Mouse (Mus musculus) testis, postnatal 10 days (tissue): ENCODE results near the gene Serpina3a.
A peak's percentile ranks its signal among the peaks of the same experiment; 100 is the strongest.

Source experiments
- DNase-seq: peaks from one replicate; pipeline ENCODE4 v3.0.0; 2021; ENCODE audit warnings: low spot score

Gene Serpina3a

DNA sequence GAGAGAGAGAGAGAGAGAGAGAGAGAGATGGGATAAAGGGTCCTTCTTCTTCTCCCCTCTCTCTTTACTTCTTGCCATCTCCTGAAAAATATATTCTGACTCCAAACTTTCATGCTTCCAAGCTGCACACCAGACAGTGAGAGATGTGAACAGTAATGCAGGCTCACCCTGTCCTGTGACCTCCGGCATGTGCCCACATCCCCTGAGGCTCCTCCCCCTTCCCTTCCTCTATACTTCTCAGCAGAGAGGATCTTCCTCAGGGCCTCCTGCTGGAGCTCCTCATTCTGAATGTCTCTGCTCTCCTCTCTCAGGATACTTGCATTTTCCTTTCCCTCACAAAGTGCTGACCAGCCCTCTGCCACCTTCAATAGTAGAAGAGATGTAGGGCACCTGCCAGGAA lies 29.9 kb downstream of the Serpina3a start:
- DNase-seq: no peak

GRCm38 (mm10) chr12:104143286-104143685 lies 30.8 kb downstream of the Serpina3a start:
- DNase-seq: no peak

GRCm38 (mm10) chr12:104145571-104145970 lies 33.0 kb downstream of the Serpina3a start:
- no peak for DNase-seq

GRCm38 (mm10) chr12:104151989-104152388 lies 39.5 kb downstream of the Serpina3a start:
- DNase-seq: no peak

DNA sequence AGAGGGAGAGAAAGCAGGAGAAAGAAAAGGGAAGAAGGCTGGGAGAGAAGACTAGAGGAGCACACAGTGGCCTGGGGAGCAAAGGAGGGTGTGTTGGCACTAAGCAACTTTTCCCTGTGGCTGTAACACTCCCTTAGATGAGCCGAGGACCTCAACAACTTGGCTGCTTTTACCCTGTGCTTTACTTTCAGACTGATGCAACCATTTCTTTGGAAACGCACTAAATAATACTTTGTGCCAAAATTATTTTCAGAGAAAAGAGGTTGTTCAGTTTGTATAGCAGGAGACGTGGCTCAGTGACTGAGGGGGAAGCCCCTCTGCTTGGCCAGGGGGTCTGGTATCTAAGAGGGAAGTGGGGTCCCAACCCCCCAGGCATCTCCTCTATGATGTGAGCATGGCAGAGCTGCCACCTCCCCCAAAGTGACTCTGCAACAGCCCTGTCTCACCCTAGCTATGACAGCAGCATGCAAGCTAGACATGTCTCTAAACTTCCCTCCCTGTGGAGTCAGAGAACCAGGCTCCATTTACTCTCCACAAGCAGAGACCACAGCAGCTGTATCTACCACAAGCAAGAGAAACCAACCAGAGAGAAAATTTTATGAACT lies 40.6 kb downstream of the Serpina3a start:
- no peak for DNase-seq

- peak; percentile 49 for DNase-seq
Measured at GRCm38 (mm10) chr12:104153656-104154055, 41.1 kb downstream of the Serpina3a start, which contains the start of gene Serpina3c. Gene Serpina3c, minus strand, starts transcription at chr12:104153870.
